Mouse (Mus musculus) layer of hippocampus, adult 9-10 months (tissue): ENCODE measurements around the gene Jarid2.

Experiments used
- DNase-seq: peaks from one replicate; pipeline ENCODE4 v3.0.0; 2022; ENCODE audit warnings: low spot score

The Jarid2 gene

GRCm38 (mm10) chr13:44730146-44730864 is 1.0 kb downstream of the Jarid2 start:
- DNase-seq: peak; percentile 98

GRCm38 (mm10) chr13:44730939-44731551 is 1.8 kb downstream of the Jarid2 start:
- peak; percentile 91 for DNase-seq

DNA sequence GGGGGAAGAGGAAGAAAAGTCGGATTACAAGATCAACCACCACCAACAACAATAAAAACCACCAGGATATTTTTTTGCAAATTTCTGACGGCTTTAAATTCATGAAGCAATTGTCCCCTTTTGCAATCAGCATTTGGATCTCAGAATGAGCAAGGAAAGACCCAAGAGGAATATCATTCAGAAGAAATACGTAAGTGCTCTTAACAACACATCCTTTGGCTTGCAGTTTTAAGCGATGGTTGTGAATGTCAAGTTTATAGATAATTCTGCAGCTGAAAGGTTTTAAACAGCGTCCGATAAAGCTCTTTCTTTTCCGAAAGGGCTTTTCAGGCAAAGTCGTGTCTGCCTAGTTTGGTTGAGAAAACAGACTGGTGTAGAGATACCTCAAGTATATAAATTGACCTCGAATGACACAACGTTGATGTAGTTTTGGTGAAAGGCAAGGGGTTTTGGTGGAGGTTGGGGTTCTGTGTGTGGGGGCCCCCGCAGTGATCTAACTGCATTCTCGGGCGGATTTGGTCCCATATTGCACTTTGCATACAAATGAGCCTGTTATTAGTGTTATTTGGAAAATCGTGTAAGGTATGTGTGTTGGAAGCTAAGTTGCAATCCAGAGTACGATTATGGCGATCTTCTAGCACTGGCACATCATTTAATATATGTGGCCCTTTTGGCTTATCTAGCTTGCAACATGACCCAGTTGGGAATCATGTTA is 2.6 kb downstream of the Jarid2 start:
- no peak for DNase-seq

- no peak for DNase-seq
These were observed 3.2 kb downstream of the Jarid2 start for GRCm38 (mm10) chr13:44732442-44732974.

GRCm38 (mm10) chr13:44733036-44733372 is 3.7 kb downstream of the Jarid2 start:
- no peak for DNase-seq

- DNase-seq: no peak
These were observed 4.3 kb downstream of the Jarid2 start for GRCm38 (mm10) chr13:44733373-44734111.

GRCm38 (mm10) chr13:44734441-44734840 is 5.2 kb downstream of the Jarid2 start:
- no peak for DNase-seq

GRCm38 (mm10) chr13:44735088-44735690 is 5.9 kb downstream of the Jarid2 start:
- DNase-seq: no peak

DNA sequence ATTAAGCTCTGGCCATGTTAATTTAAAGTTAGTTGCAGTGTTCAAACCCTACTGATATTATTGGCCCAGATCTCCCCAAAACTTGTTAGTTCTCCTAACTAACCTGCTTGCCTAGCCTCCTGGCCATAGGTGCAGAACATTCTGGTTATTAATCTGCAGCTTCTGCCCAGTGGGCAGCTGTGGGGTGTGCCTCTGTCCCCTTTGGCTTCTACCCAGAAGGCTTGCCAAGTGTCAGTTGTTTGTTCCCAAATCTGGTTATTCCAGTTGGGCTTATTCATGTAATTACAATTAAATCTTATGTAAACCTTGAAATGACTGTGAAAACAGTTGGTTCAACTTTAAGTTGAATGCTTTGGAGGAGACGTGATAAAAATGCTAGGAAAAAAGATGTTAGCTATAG is 8.0 kb downstream of the Jarid2 start:
- DNase-seq: no peak

DNA sequence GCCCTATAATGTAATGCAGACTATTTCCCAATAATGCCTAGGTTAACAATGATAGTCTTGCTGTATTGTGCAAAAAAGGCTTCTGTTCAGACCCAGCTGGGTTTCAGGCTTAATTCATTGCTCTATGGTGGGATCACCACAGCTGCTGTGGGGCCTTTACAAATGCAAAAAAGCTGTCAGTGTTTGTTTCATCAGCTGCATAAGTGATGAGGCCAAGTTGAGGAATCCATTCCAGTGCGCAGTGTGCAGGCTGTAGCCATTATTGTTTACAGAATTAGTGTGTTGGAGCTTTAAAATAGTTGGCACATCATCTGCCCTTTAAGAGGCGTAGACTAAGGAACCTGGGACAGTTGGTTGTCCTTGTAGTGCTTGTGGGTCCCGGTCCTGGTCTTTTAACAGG is 22.5 kb downstream of the Jarid2 start:
- no peak for DNase-seq

DNA sequence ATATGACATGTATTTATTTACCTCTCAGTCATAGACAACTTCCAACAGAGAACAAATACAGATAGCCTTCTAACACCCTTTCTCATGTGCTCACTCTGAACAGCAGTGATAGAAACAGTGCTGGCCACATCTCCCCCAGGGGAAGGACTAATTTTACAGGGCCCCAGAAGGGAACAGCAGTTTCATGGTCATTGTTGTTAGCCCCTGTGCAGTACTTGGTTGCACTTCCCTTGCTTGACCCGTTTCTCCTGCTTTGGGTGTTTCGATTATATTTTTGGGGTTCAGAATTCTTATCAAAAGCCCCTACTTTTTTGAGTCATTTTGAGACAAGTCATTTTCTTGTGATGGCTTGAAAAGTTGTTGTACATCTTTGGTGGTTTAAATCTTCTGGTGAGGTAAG is 23.9 kb downstream of the Jarid2 start:
- no peak for DNase-seq

DNA sequence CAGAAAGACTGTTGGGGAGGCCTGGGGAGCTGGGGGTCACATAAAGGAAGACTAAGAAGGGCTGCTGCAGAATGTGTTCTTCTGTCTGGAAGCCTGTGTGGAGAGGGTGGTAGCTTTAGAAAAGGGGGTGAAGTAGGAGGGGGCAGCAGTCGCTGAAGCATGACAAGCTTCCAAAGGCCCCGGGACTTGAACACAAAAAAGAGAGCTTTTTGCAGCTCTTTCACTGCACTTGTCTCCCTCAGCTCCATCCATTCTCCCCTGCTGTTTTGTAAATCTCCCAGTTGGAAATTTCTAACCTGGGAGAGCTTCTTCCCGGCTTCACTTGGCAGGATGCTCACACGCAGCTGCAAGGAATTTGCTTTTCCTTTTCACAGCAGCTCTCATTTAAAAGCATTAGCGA is 26.2 kb downstream of the Jarid2 start:
- DNase-seq: no peak

GRCm38 (mm10) chr13:44758750-44759149 is 29.5 kb downstream of the Jarid2 start:
- DNase-seq: no peak

GRCm38 (mm10) chr13:44760761-44761160 is 31.5 kb downstream of the Jarid2 start:
- DNase-seq: no peak

DNA sequence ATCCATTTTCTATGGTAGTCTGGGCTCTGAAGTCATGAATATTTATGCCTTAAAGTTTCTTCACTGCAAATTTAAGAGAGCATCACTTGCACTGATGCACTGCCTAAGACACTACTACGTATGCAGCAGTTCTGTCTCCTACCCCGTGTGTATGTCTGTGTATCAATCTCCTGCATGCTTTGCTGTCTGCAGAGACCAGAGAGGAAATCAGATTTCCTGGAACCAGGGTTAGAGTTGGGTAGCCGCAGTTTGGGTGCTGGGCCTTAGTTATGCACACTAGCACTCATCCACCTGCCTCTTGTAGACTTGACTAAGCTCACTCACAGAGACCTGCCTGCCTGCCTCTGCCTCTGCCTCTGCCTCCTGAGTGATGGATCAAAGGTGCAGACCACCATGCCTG is 33.8 kb downstream of the Jarid2 start:
- no peak for DNase-seq

DNA sequence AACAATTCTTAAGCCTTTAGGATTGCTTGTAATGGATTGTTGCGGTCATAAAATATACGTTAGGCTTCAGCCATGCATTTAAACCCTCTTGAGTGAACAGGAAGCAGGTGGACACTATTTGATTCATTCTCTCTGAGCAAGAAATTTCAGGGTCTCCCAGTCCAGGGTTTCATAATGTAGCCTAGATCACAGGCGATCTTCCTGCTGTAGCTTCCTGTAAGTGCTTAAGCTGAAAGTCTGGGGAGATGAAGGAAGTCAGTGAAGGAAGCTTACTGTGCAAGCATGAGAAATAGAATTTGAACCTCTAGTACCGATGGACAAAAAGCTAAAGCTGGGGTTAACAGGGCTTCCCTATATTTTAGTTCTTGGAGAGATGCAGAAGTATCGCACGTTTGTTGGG is 38.5 kb downstream of the Jarid2 start:
- DNase-seq: no peak

GRCm38 (mm10) chr13:44770808-44771605 is 41.7 kb downstream of the Jarid2 start:
- no peak for DNase-seq

DNA sequence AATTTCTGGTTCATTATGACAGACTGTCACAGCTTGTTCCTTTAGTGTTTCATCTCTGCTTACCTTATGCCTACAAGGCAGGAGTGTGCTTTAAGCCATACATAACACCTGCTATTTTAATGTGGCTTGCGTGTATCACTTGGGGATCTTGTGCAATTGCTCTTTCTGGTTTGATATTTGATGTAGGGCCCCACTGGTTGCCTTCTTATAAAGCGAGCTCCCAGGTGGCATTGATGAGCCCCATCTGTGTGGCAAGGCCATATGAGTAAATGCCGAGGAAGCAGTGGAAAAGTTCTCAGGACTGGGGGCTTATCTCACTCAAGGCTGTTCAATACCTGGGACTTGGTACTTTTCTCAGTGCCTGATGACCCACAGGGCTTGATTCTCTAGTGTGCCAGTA is 43.5 kb downstream of the Jarid2 start:
- no peak for DNase-seq

DNA sequence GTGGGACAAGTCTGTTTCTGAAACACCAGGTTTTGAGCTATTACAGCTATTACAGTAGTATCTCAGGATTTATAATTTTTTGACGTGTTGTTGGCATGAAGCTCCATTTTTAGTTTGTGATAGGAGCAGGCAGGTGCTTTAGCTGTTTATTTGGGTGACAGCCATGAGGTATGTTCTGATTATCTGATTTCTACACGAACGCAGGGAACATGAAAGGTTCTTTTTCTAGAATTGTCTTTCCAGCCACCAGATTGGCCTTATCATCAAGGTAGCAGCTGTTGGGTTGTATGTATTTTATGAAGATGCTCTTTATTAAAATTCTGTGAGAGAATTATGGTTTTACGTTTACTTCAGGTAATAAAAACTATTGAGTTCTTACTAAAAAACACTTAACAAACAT is 45.1 kb downstream of the Jarid2 start:
- DNase-seq: no peak

GRCm38 (mm10) chr13:44775396-44775795 is 46.1 kb downstream of the Jarid2 start:
- no peak for DNase-seq

- no peak for DNase-seq
These were observed 51.2 kb downstream of the Jarid2 start for GRCm38 (mm10) chr13:44780506-44780905.
